Mouse (Mus musculus): ENCODE data around the gene Galt. TPM values are rescaled to one million over a fixed set of nuclear protein-coding genes. Genes with fewer than 3 reads are reported as not detected.
A peak's percentile ranks its signal among the peaks of the same experiment; 100 is the strongest.

The Galt gene
- polyA plus RNA-seq, 1 experiment from 2014 or later = 40.7 TPM

GRCm38 (mm10) chr4:41713197-41714067 lies 41.6 kb upstream of the Galt start, which contains the start of gene Rpp25l:
Gene Rpp25l (minus strand): TSS chr4:41713534.
- DNase-seq (ENCODE audit: low spot score) = peak; percentile 97
- Histone ChIP-seq H3K4me3 (ENCODE audit: low read depth, low read length) (peak within 1 kb of the TSS; percentile 58), H3K9ac (ENCODE audit: low read depth, low read length) (peak within 1 kb of the TSS; percentile 81), H3K9me3 (ENCODE audit: control insufficient read depth, low read length) (no peaks in the 10 kb centered on the region), H3K4me1 (replicated peaks; ENCODE audit: control insufficient read depth, insufficient read depth, low read length) (peaks cover 10% of the 10 kb centered on the region), H3K27me3 (replicated peaks; ENCODE audit: control insufficient read depth, insufficient read depth, low read length) (no peaks in the 10 kb centered on the region), H3K27ac (ENCODE audit: low read depth, low read length) (no peak within 1 kb of the TSS; the same call in 1 of the 2 replicates), H3K4me2 (peak within 1 kb of the TSS; percentile 72), H3K36me3 (ENCODE audit: control insufficient read depth, insufficient read depth, low read length) (no peaks in the 10 kb centered on the region)
- ATAC-seq (replicated peaks; ENCODE audit: low FRiP score) = peak; percentile 79
- WGBS = under 1% methylated on average over 61 of the region's 61 CpGs

DNA sequence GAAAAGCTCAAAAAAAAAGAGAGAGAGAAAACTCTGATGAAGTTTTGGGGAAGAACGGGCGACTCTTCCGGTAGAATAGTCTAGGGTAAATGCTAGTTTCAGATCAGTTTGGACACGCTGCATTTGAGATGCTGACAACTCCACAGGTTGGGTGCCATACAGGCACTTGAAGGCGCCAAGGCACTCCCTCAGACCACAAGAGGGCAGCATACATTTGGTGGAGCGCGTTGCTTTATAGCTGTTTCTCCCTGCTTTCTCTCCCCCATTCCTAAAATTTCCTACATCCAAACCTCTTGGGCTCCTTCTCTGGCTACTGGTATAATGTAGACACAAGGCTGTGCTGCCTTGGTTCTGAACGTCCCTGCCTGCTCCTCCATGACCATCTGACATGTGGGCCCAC lies 40.8 kb upstream of the Galt start:
- H3K4me3 ChIP-seq (ENCODE audit: low read depth, low read length) = peak overlapping the region; percentile 58; the same call in 1 of the 2 replicates
- H3K4me2 ChIP-seq = peak overlapping the region; percentile 72
- H3K36me3 ChIP-seq (ENCODE audit: control insufficient read depth, insufficient read depth, low read length) = no peaks in the 10 kb centered on the region
- no peaks in the 10 kb centered on the region for H3K9me3 ChIP-seq (ENCODE audit: control insufficient read depth, low read length)
- ATAC-seq (replicated peaks; ENCODE audit: low FRiP score) (no peak), DNase-seq (ENCODE audit: low spot score) (no peak)
- H3K27ac ChIP-seq (ENCODE audit: low read depth, low read length) = no peak overlapping the region
- H3K4me1 ChIP-seq (replicated peaks; ENCODE audit: control insufficient read depth, insufficient read depth, low read length) = peaks cover 10% of the 10 kb centered on the region
- no peak overlapping the region for H3K9ac ChIP-seq (ENCODE audit: low read depth, low read length)
- WGBS = 14% methylated on average over 8 of the region's 8 CpGs
- H3K27me3 ChIP-seq (replicated peaks; ENCODE audit: control insufficient read depth, insufficient read depth, low read length) = no peaks in the 10 kb centered on the region

- H3K4me1 ChIP-seq (replicated peaks; ENCODE audit: control insufficient read depth, insufficient read depth, low read length) = peaks cover 10% of the 10 kb centered on the region
- no peak overlapping the region for H3K4me3 ChIP-seq (ENCODE audit: low read depth, low read length)
- no peaks in the 10 kb centered on the region for H3K9me3 ChIP-seq (ENCODE audit: control insufficient read depth, low read length)
- no peaks in the 10 kb centered on the region for H3K27me3 ChIP-seq (replicated peaks; ENCODE audit: control insufficient read depth, insufficient read depth, low read length)
- no peaks in the 10 kb centered on the region for H3K36me3 ChIP-seq (ENCODE audit: control insufficient read depth, insufficient read depth, low read length)
- DNase-seq (ENCODE audit: low spot score) (no peak), ATAC-seq (replicated peaks; ENCODE audit: low FRiP score) (no peak)
- no peak overlapping the region for H3K27ac ChIP-seq (ENCODE audit: low read depth, low read length)
- WGBS = 80% methylated on average over 8 of the region's 8 CpGs
- H3K9ac ChIP-seq (ENCODE audit: low read depth, low read length) = no peak overlapping the region
- no peak overlapping the region for H3K4me2 ChIP-seq
Observed at GRCm38 (mm10) chr4:41715082-41715481, 39.9 kb upstream of the Galt start.

DNA sequence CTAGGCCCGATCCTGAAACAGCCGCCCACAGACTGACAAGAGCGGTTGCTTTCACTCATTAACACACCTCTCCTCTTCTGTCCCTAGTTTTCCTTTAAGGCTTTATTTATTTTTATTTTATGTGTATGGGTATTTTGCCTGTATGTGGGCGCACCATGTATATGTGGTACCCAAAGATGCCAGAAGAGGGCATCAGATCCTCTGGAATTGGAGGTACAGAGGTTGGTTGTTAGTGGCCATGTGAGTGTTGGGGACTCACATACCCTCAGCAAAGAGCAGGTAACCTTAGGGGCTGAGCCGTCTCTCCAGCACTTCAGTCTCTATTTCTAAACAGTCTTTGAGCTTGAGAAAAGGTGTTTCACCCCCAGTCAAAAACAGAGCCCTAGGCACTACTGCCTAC lies 39.4 kb upstream of the Galt start:
- no peak overlapping the region for H3K27ac ChIP-seq (ENCODE audit: low read depth, low read length)
- no peaks in the 10 kb centered on the region for H3K9me3 ChIP-seq (ENCODE audit: control insufficient read depth, low read length)
- H3K4me3 ChIP-seq (ENCODE audit: low read depth, low read length) = no peak overlapping the region
- 89% methylated on average over 5 of the region's 5 CpGs for WGBS
- H3K36me3 ChIP-seq (ENCODE audit: control insufficient read depth, insufficient read depth, low read length) = no peaks in the 10 kb centered on the region
- H3K4me2 ChIP-seq = no peak overlapping the region
- ATAC-seq (replicated peaks; ENCODE audit: low FRiP score) (no peak), DNase-seq (ENCODE audit: low spot score) (no peak)
- peaks cover 10% of the 10 kb centered on the region for H3K4me1 ChIP-seq (replicated peaks; ENCODE audit: control insufficient read depth, insufficient read depth, low read length)
- H3K27me3 ChIP-seq (replicated peaks; ENCODE audit: control insufficient read depth, insufficient read depth, low read length) = no peaks in the 10 kb centered on the region
- no peak overlapping the region for H3K9ac ChIP-seq (ENCODE audit: low read depth, low read length)

DNA sequence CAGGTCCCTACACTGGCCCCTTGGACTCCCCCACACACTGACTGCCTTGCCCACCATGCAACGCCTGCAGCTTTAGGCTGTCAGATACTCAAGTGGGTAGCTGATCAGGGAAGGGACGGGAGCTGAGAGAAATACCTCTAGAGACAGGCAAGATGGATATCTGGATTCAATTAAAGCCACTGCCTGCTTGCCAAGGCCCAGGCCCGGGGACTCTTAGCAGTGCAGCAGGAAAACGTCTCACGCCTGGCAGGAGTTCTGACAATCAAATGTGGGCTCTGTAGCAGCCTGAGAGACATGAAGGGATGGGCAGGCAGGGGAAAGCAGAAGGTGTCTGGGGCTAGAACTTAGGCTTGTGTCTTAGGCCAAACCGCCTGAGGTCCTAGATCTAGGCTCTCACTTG lies 38.2 kb upstream of the Galt start:
- WGBS = 64% methylated on average over 6 of the region's 6 CpGs
- Histone ChIP-seq H3K4me2 (no peak overlapping the region), H3K36me3 (ENCODE audit: control insufficient read depth, insufficient read depth, low read length) (no peaks in the 10 kb centered on the region), H3K4me1 (replicated peaks; ENCODE audit: control insufficient read depth, insufficient read depth, low read length) (peaks cover 11% of the 10 kb centered on the region), H3K9me3 (ENCODE audit: control insufficient read depth, low read length) (no peaks in the 10 kb centered on the region), H3K27me3 (replicated peaks; ENCODE audit: control insufficient read depth, insufficient read depth, low read length) (no peaks in the 10 kb centered on the region), H3K27ac (ENCODE audit: low read depth, low read length) (no peak overlapping the region), H3K4me3 (ENCODE audit: low read depth, low read length) (no peak overlapping the region), H3K9ac (ENCODE audit: low read depth, low read length) (no peak overlapping the region)
- DNase-seq (ENCODE audit: low spot score) = no peak
- ATAC-seq (replicated peaks; ENCODE audit: low FRiP score) = no peak

DNA sequence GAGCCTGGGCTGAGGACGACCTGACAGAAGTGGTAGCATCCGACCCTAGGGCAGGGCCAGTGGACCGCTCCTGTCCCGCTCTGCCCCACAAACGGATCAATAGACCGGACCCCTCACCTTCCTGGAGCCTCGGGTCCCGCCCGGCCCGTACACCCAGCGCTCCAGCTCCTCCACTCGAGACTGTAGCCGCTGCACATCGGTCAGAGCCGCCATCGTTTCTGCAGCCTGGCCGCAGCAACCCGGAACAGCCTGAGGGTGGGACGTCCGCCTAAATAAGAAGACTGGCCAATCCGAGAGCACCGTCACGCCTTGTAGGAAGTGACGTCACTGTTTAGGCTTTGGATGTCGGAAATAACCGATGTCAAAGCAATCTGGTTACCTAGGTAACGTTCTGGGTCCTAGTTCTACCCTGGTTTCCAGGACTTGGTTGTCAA lies 32.1 kb upstream of the Galt start, which contains the start of gene Dctn3:
Gene Dctn3 (minus strand): TSS at position 253 of the 434 bp plus-strand sequence.
- H3K27ac ChIP-seq (ENCODE audit: low read depth, low read length) = no peak within 1 kb of the TSS
- ATAC-seq (replicated peaks; ENCODE audit: low FRiP score) (peak; percentile 93), DNase-seq (ENCODE audit: low spot score) (peak; percentile 70)
- H3K36me3 ChIP-seq (ENCODE audit: control insufficient read depth, insufficient read depth, low read length) = no peaks in the 10 kb centered on the region
- WGBS = under 1% methylated on average over 27 of the region's 27 CpGs
- H3K9ac ChIP-seq (ENCODE audit: low read depth, low read length) = peak within 1 kb of the TSS; percentile 85
- no peaks in the 10 kb centered on the region for H3K9me3 ChIP-seq (ENCODE audit: control insufficient read depth, low read length)
- H3K4me3 ChIP-seq (ENCODE audit: low read depth, low read length) = peak within 1 kb of the TSS; percentile 75
- peaks cover 42% of the 10 kb centered on the region for H3K27me3 ChIP-seq (replicated peaks; ENCODE audit: control insufficient read depth, insufficient read depth, low read length)
- H3K4me1 ChIP-seq (replicated peaks; ENCODE audit: control insufficient read depth, insufficient read depth, low read length) = peaks cover 12% of the 10 kb centered on the region; the same call in 1 of the 2 replicates
- H3K4me2 ChIP-seq = peak within 1 kb of the TSS; percentile 84

DNA sequence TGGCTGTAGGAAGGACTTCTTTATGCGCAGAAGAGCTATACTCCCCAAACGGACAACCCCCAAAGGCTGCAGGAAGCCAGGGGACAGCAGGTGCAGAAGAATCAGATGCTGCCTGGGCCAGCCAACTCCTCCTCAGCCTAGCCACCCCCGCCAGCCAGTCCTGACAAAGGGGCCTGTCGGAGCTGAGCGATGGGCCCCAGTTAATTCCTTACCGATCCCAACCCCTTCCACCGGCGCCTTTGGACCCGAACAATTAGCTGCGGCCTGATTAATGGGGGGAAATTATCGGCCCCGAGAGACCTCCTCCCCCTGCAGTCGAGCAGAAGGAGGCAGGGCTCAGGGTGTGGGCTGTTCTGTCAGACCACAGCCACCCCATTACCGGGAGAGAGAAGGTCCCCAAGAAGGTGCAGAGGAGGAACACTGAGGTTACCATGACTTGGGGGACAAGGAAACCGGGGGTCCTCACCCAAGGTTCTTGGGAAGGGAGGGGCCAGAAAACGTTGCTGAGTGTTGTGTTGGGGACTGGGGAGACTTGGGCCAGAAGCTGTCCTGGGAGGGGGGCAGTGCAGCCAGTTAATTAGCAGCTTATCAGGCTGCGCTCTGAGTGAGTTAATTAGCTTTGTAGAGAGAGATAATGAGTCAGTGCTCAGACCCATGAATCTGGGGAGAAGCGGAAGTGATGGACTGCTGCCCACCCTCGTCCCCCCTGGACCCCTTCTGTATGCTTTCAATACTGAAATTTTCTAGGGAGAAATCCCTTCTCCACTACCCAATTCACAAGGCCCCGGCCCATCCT lies 28.0 kb upstream of the Galt start:
- Histone ChIP-seq H3K9me3 (ENCODE audit: control insufficient read depth, low read length) (no peaks in the 10 kb centered on the region), H3K4me3 (ENCODE audit: low read depth, low read length) (no peak overlapping the region), H3K9ac (ENCODE audit: low read depth, low read length) (no peak overlapping the region), H3K4me2 (no peak overlapping the region), H3K27me3 (replicated peaks; ENCODE audit: control insufficient read depth, insufficient read depth, low read length) (peaks cover 79% of the 10 kb centered on the region), H3K4me1 (replicated peaks; ENCODE audit: control insufficient read depth, insufficient read depth, low read length) (peaks cover 7% of the 10 kb centered on the region; the same call in 1 of the 2 replicates), H3K27ac (ENCODE audit: low read depth, low read length) (no peak overlapping the region), H3K36me3 (ENCODE audit: control insufficient read depth, insufficient read depth, low read length) (no peaks in the 10 kb centered on the region)
- WGBS = 17% methylated on average over 20 of the region's 20 CpGs
- no peak for DNase-seq (ENCODE audit: low spot score)
- ATAC-seq (replicated peaks; ENCODE audit: low FRiP score) = no peak

DNA sequence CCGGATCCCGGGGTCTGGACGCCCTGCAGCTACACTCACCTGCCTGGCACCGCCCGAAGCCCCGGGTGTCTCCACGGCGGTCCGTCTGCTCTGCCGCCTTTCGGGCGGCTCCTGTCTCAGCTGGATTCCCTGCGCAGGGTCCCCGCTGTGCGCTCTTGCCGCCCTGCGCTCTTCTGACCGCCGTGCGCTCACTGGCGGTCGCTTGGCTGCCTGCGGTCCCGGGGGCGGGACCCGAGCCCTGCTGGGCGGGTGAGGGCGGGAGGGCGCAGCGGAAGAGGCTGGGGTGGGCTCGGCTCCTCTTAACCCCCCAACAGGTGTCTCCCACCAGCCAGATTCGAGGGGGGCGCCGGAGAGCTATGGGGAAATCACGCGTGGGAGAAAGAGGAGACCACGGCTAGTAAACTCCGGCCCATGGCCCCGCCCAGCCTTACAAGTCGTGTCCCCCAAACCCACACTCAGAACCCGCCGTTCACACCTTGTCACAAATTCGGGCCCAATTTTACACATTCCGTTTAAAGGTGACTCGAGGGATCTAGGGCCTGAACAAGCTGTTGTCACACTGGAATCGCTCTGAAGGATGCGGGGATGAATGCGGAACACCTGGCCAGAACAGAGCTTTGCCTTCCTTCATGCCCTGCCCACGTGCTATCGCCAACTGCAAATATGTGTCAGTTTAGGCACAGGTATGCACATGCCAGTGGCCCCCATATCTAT lies 23.8 kb upstream of the Galt start, which contains the start of gene Arid3c:
Gene Arid3c (minus strand): TSS at position 91 of the 714 bp plus-strand sequence.
- no peak within 1 kb of the TSS for H3K9ac ChIP-seq (ENCODE audit: low read depth, low read length)
- peaks cover 68% of the 10 kb centered on the region for H3K27me3 ChIP-seq (replicated peaks; ENCODE audit: control insufficient read depth, insufficient read depth, low read length)
- H3K4me3 ChIP-seq (ENCODE audit: low read depth, low read length) = peak within 1 kb of the TSS; percentile 39
- ATAC-seq (replicated peaks; ENCODE audit: low FRiP score) = peak; percentile 31; the same call in 1 of the 2 replicates
- H3K27ac ChIP-seq (ENCODE audit: low read depth, low read length) = no peak within 1 kb of the TSS
- no peaks in the 10 kb centered on the region for H3K36me3 ChIP-seq (ENCODE audit: control insufficient read depth, insufficient read depth, low read length)
- H3K9me3 ChIP-seq (ENCODE audit: control insufficient read depth, low read length) = no peaks in the 10 kb centered on the region
- peak within 1 kb of the TSS; percentile 64 for H3K4me2 ChIP-seq
- no peaks in the 10 kb centered on the region for H3K4me1 ChIP-seq (replicated peaks; ENCODE audit: control insufficient read depth, insufficient read depth, low read length)
- 2% methylated on average over 50 of the region's 50 CpGs for whole genome bisulfite sequencing
- DNase-seq (ENCODE audit: low spot score) = no peak
